Mouse (Mus musculus): ENCODE data around the gene Defb9. TPM values are rescaled to one million over a fixed set of nuclear protein-coding genes. Genes with fewer than 3 reads are reported as not detected.
"Not testable (repeated sequence)": the region's sequence is repeated elsewhere in the genome, so short reads cannot be mapped to it uniquely, and the experiment has no call there.

The Defb9 gene
- polyA plus RNA-seq (2017; shearing (Covaris generic)) = not detected

- not testable (repeated sequence) for ATAC-seq
Measured at GRCm38 (mm10) chr8:21885321-21885720, at the start of gene Defb9. Gene Defb9, minus strand, starts transcription at chr8:21885421.

DNA sequence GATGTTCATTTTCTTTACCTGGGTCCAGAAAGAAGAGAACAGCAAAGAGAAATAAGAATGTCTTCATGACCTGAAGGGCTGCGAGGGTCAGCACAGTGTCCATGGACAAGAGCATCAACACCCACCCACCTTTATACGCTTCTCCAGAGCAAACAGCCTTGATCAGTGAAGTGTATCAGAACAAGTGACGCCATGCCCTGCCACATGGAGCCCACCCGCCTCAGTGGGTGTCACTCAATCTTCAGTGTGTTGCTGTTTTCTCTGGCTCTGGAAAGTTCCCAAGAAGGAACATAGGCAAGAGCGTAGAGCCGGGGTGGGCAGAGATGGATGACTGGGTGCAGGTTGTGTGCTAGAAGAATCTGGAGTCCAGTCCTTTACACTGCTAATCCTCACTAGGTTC, 47.4 kb upstream of the Defb9 start, which contains the start of gene Defb15:
TSS of gene Defb15 (minus strand) at position 101 of the 400 bp plus-strand sequence.
- no peak for ATAC-seq

GRCm38 (mm10) chr8:21930754-21931153, 45.5 kb upstream of the Defb9 start:
- not testable (repeated sequence) for ATAC-seq

- no peak for ATAC-seq
Measured at GRCm38 (mm10) chr8:21915625-21916024, 30.4 kb upstream of the Defb9 start.

- ATAC-seq = no peak
Measured at GRCm38 (mm10) chr8:21912554-21912953, 27.3 kb upstream of the Defb9 start.

GRCm38 (mm10) chr8:21911931-21912330, 26.7 kb upstream of the Defb9 start:
- ATAC-seq = no peak

GRCm38 (mm10) chr8:21906290-21906689, 21.1 kb upstream of the Defb9 start, which contains the start of gene Defb11:
Gene Defb11, minus strand, starts transcription at chr8:21906412.
- ATAC-seq = not testable (repeated sequence)

GRCm38 (mm10) chr8:21858586-21858985, 26.6 kb downstream of the Defb9 start, which contains the start of gene Defb10:
Gene Defb10, plus strand, starts transcription at chr8:21858901.
- ATAC-seq = not testable (repeated sequence)

Other genes with a start within 250 kb of the Defb9 start
- not detected for gene Defa17, start 229.6 kb downstream of the Defb9 start, polyA plus RNA-seq (2017; shearing (Covaris generic))
- gene Defa34, start 219.6 kb downstream of the Defb9 start, polyA plus RNA-seq (2017; shearing (Covaris generic)) = not detected
- not detected for gene AY761184, start 181.8 kb downstream of the Defb9 start, polyA plus RNA-seq (2017; shearing (Covaris generic))
- gene Defa24, start 150.9 kb downstream of the Defb9 start, polyA plus RNA-seq (2017; shearing (Covaris generic)) = not detected
- not detected for gene Defb50, start 61.9 kb downstream of the Defb9 start, polyA plus RNA-seq (2017; shearing (Covaris generic))
- not detected for gene Defb2, start 45.5 kb downstream of the Defb9 start, polyA plus RNA-seq (2017; shearing (Covaris generic))
- gene Defb10, start 26.5 kb downstream of the Defb9 start, polyA plus RNA-seq (2017; shearing (Covaris generic)) = not detected
- not detected for gene Defb11, start 21.0 kb upstream of the Defb9 start, polyA plus RNA-seq (2017; shearing (Covaris generic))
- not detected for gene Defb15, start 47.3 kb upstream of the Defb9 start, polyA plus RNA-seq (2017; shearing (Covaris generic))
- not detected for gene Defb35, start 52.9 kb upstream of the Defb9 start, polyA plus RNA-seq (2017; shearing (Covaris generic))
- gene Defb13, start 61.3 kb upstream of the Defb9 start, polyA plus RNA-seq (2017; shearing (Covaris generic)) = not detected
- gene Fam90a1a, start 73.3 kb upstream of the Defb9 start, polyA plus RNA-seq (2017; shearing (Covaris generic)) = not detected
- not detected for gene Ccdc70, start 84.4 kb upstream of the Defb9 start, polyA plus RNA-seq (2017; shearing (Covaris generic))
- under 1 TPM; 0.09 to 0.36 TPM for gene Atp7b, start 174.9 kb upstream of the Defb9 start, polyA plus RNA-seq (2017; shearing (Covaris generic))
- gene Alg11, start 175.3 kb upstream of the Defb9 start, polyA plus RNA-seq (2017; shearing (Covaris generic)) = 10 to 100 TPM; 26.9 to 27.5 TPM
- gene Nek5, start 239.6 kb upstream of the Defb9 start, polyA plus RNA-seq (2017; shearing (Covaris generic)) = not detected